Comparison of ENCODE assay signal across 8 mouse cellular contexts in genomic region chr2:170184175-170184983, GRCm38 (mm10). TPM values are rescaled to one million over a fixed set of nuclear protein-coding genes. Genes with fewer than 3 reads are reported as not detected.
A peak's percentile ranks its signal among the peaks of the same experiment; 100 is the strongest.
DNase-seq lines count a peak whose midpoint lies in the region; ATAC-seq and TF ChIP-seq lines count a peak whose summit lies in the region.

No protein-coding gene starts in this region.

- peak; percentile 66; the same call in 1 of the 2 replicates for TF ChIP-seq EP300 in ES-Bruce4 (IDR thresholded peaks at IDR 0.05; ENCODE audit: insufficient read depth, low read depth, low read length)

- peak overlapping the region; percentile 68 for H3K4me2 ChIP-seq in hindbrain, embryonic 12.5 days (replicated peaks)

- H3K4me1 ChIP-seq in ES-Bruce4 (ENCODE audit: control insufficient read depth, insufficient read depth, low read length): no peaks in the 10 kb centered on the region
- H3K4me1 ChIP-seq in bone marrow, adult 2 months (ENCODE audit: control insufficient read depth, insufficient read depth, low read length): peaks cover 3% of the 10 kb centered on the region
- H3K4me1 ChIP-seq in hindbrain, embryonic 12.5 days: peaks cover 8% of the 10 kb centered on the region; the same call in 1 of the 2 replicates

- H3K36me3 ChIP-seq in ES-Bruce4 (ENCODE audit: control insufficient read depth, insufficient read depth, low read length, poor library complexity, severe bottlenecking): no peaks in the 10 kb centered on the region
- H3K36me3 ChIP-seq in hindbrain, embryonic 12.5 days: no peaks in the 10 kb centered on the region

- TF ChIP-seq POLR2A in ES-Bruce4 (IDR thresholded peaks at IDR 0.05; ENCODE audit: insufficient read depth, low read length): peak; percentile 9
- TF ChIP-seq POLR2A in bone marrow, adult 2 months (IDR thresholded peaks at IDR 0.05; ENCODE audit: borderline replicate concordance, control insufficient read depth, low read depth, low read length): peak; percentile 60

- ATAC-seq in hindbrain, embryonic 12.5 days (ENCODE audit: low FRiP score): peak; percentile 86

- no peaks in the 10 kb centered on the region for H3K27me3 ChIP-seq in ES-Bruce4 (ENCODE audit: control insufficient read depth, insufficient read depth, low read length, poor library complexity, severe bottlenecking)
- no peaks in the 10 kb centered on the region for H3K27me3 ChIP-seq in hindbrain, embryonic 12.5 days

- under 1% methylated on average over 33 of the region's 33 CpGs for WGBS in bone marrow, adult 2 months
- 1% methylated on average over 33 of the region's 33 CpGs for WGBS in hindbrain, embryonic 12.5 days

- no peaks in the 10 kb centered on the region for H3K9me3 ChIP-seq in ES-Bruce4 (replicated peaks; ENCODE audit: control insufficient read depth, insufficient read depth, low read length, poor library complexity, severe bottlenecking)
- H3K9me3 ChIP-seq in hindbrain, embryonic 12.5 days (replicated peaks): no peaks in the 10 kb centered on the region

- peak overlapping the region; percentile 76 for H3K9ac ChIP-seq in ES-Bruce4 (ENCODE audit: low read depth, poor library complexity, severe bottlenecking)
- H3K9ac ChIP-seq in hindbrain, embryonic 12.5 days: peak overlapping the region; percentile 62

- DNase-seq in forelimb bud, embryonic 11.5 days (ENCODE audit: low read depth, low spot score): peak; percentile 74
- peak; percentile 31 to 35 for DNase-seq in layer of hippocampus, postnatal 36 days
- DNase-seq in lung, postnatal 36 days: peak; percentile 87
- peak; percentile 25 for DNase-seq in right cerebral cortex, adult 18-20 months
- DNase-seq in urinary bladder, postnatal 25 days (ENCODE audit: low spot score): peak; percentile 47

- peak overlapping the region; percentile 59 for H3K4me3 ChIP-seq in ES-Bruce4 (ENCODE audit: low read depth, low read length)
- peak overlapping the region; percentile 76 for H3K4me3 ChIP-seq in bone marrow, adult 2 months (replicated peaks; ENCODE audit: control insufficient read depth, low read depth, low read length)
- peak overlapping the region; percentile 46 for H3K4me3 ChIP-seq in hindbrain, embryonic 12.5 days

- H3K27ac ChIP-seq in ES-Bruce4 (ENCODE audit: insufficient read depth, low read length): peak overlapping the region; percentile 99
- H3K27ac ChIP-seq in bone marrow, adult 2 months (ENCODE audit: control insufficient read depth, insufficient read depth, low read depth, low read length, poor library complexity): peak overlapping the region; percentile 93
- H3K27ac ChIP-seq in hindbrain, embryonic 12.5 days: peak overlapping the region; percentile 71

- TF ChIP-seq CTCF in ES-Bruce4 (IDR thresholded peaks at IDR 0.05; ENCODE audit: low read depth, low read length): no peak
- no peak for TF ChIP-seq CTCF in bone marrow, adult 2 months (IDR thresholded peaks at IDR 0.05; ENCODE audit: control insufficient read depth, insufficient read depth, low read length)

RNA-seq across cellular contexts. Expression of gene Zfp217, which starts 36.5 kb away (rescaled TPM):
- polyA plus RNA-seq in ES-Bruce4 (2011; ENCODE audit: insufficient read depth, insufficient read length, low read depth, missing spikeins): 39.6 and 39.9 TPM in 2 replicates
- polyA plus RNA-seq in bone marrow, adult 2 months (2011; ENCODE audit: insufficient read depth, insufficient read length, low replicate concordance, missing spikeins): 10.1 and 23.7 TPM in 2 replicates
- polyA plus RNA-seq in hindbrain, embryonic 12.5 days (2016; fragmentation: Nextera tagmentation; extraction: Ambion mirVana): 3.7 and 3.9 TPM in 2 replicates
- 1 to 10 TPM; 2.3 to 2.5 TPM for total RNA-seq in layer of hippocampus, postnatal 36 days (2021)

Comparison
In these comparisons a context has a peak if more than half of its experiments do, and no peak if none do; other contexts are left out.
1. Peak in every context shown above with its lines: DNase-seq, ATAC-seq, H3K4me3 ChIP-seq and H3K27ac ChIP-seq.
2. DNase-seq: peak in every context shown above with its lines; median percentile 87 in lung, postnatal 36 days; 74 in forelimb bud, embryonic 11.5 days; 47 in urinary bladder, postnatal 25 days; 33 in layer of hippocampus, postnatal 36 days; 25 in right cerebral cortex, adult 18-20 months.